Mouse (Mus musculus) thymus, adult 2 months (tissue): ENCODE data around the gene Rbm20.

Experiments
- CTCF ChIP-seq: fragments of 200-500 bp; IDR thresholded peaks from 2 replicates; pipeline ENCODE4 v1.5.1; 2012; ENCODE audit warnings: mild to moderate bottlenecking, control low read depth, low read length, moderate library complexity, borderline replicate concordance; ENCODE audit not compliant: control insufficient read depth, poor library complexity, insufficient read depth; ENCODE audit errors: extremely low read depth
- POLR2A ChIP-seq: fragments of 200-500 bp; IDR thresholded peaks from 2 replicates; pipeline ENCODE4 v1.6.1; 2012; ENCODE audit warnings: mild to moderate bottlenecking, low read length, control low read depth, moderate library complexity; ENCODE audit not compliant: control insufficient read depth, poor library complexity, insufficient read depth; ENCODE audit errors: extremely low read depth

- TF ChIP-seq CTCF (no peak), POLR2A (no peak)
Observed at GRCm38 (mm10) chr19:53892838-53893359, 215.8 kb downstream of the Rbm20 start.
